ENCODE assay signal across 8 mouse cellular contexts in the genomic region with DNA sequence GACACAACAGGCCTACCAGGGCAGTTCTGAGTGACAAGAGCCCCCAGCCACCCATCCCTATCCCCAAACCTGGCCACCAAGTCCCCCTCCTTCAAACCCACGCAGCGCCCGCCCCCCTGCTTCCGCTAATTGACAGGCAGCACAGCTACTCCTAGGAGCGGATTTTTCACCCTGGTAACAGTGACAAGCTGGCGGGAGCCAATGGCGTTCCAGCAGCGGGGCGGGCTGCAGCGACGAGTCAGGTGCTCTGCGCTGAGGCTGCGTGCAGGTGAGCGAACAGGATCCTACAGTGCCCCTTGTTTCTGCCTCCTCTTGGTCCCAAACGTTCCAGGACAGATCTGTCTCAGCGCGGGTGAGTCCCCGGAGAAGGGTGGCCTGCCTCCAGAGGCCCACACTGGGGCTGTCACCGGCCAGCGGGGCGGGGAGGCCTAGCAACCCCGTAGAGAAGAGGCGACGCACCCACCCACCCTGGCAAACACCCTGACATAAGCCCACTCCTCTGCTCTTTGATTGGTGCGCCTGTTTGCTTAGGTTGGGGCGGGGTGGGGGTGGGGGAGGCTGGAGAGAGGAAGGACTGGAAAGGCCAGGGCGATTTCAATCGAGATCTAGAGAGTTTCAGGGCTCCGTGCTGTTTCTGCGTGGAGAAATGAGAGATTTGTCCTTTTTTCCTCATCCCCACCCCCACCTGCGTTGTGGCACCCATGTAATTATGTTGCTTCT. TPM values are rescaled to one million over a fixed set of nuclear protein-coding genes. Genes with fewer than 3 reads are reported as not detected.
DNase-seq lines count a peak whose midpoint lies in the region; ATAC-seq lines count a peak whose summit lies in the region.

A gene (plus strand): TSS at position 183 of the 720 bp plus-strand sequence.

- peak within 1 kb of the TSS; percentile 87 for H3K9ac ChIP-seq in intestine, embryonic 16.5 days (ENCODE audit: low read depth, low read length)

- peak; percentile 82 for DNase-seq in adrenal gland, adult 8-10 months
- DNase-seq in embryo, embryonic 9.5 days (ENCODE audit: extremely low spot score) = peak; percentile 68
- DNase-seq in gastrocnemius, postnatal 4 days (ENCODE audit: low spot score in 2 of 2) = peak; percentile 36 to 55
- DNase-seq in left cerebral cortex, postnatal 25 days (ENCODE audit: low spot score in 2 of 2) = peak; percentile 92 to 96
- DNase-seq in midbrain, embryonic 10.5 days (ENCODE audit: low spot score) = peak; percentile 75
- peak; percentile 86 for DNase-seq in right cerebral cortex, postnatal 4 days
- peak; percentile 83 for DNase-seq in yolk sac, embryonic 10.5 days (ENCODE audit: low spot score)

- peak within 1 kb of the TSS; percentile 93 for H3K4me2 ChIP-seq in intestine, embryonic 16.5 days (ENCODE audit: low read depth, low read length)

- intact Hi-C loops in left cerebral cortex, postnatal 25 days (cut with DNase I) = loop anchor here (5.0 kb wide), 1 partner anchor 179 kb away; no protein-coding TSS in a partner anchor

- H3K27me3 ChIP-seq in intestine, embryonic 16.5 days (replicated peaks; ENCODE audit: control insufficient read depth, insufficient read depth, low read length) = no peaks in the 10 kb centered on the region
- H3K27me3 ChIP-seq in midbrain, embryonic 10.5 days (ENCODE audit: low read depth, poor library complexity, severe bottlenecking) = 0 out of 2 replicates have a peak, but pooled peaks cover 12% of the 10 kb centered on the region

- peak within 1 kb of the TSS; percentile 89 for H3K27ac ChIP-seq in intestine, embryonic 16.5 days (ENCODE audit: low read length)
- H3K27ac ChIP-seq in midbrain, embryonic 10.5 days (replicated peaks) = peak within 1 kb of the TSS; percentile 78

- no peaks in the 10 kb centered on the region for H3K9me3 ChIP-seq in intestine, embryonic 16.5 days (ENCODE audit: control insufficient read depth, low read length)
- H3K9me3 ChIP-seq in midbrain, embryonic 10.5 days (replicated peaks) = no peaks in the 10 kb centered on the region

- peaks cover 10% of the 10 kb centered on the region; the same call in 1 of the 2 replicates for H3K4me1 ChIP-seq in intestine, embryonic 16.5 days (ENCODE audit: control insufficient read depth, insufficient read depth, low read length)
- peaks cover 15% of the 10 kb centered on the region for H3K4me1 ChIP-seq in midbrain, embryonic 10.5 days

- H3K36me3 ChIP-seq in intestine, embryonic 16.5 days (ENCODE audit: control insufficient read depth, insufficient read depth, low read length) = no peaks in the 10 kb centered on the region
- H3K36me3 ChIP-seq in midbrain, embryonic 10.5 days = no peaks in the 10 kb centered on the region; the same call in 1 of the 2 replicates

- ATAC-seq in intestine, embryonic 16.5 days = peak; percentile 97

- WGBS in intestine, embryonic 16.5 days = under 1% methylated on average over 31 of the region's 31 CpGs
- WGBS in midbrain, embryonic 10.5 days = under 1% methylated on average over 31 of the region's 31 CpGs

- H3K4me3 ChIP-seq in intestine, embryonic 16.5 days (ENCODE audit: low read length) = peak within 1 kb of the TSS; percentile 64
- peak within 1 kb of the TSS; percentile 75 for H3K4me3 ChIP-seq in midbrain, embryonic 10.5 days

RNA-seq across cellular contexts. Expression of the gene that starts here (rescaled TPM):
- total RNA-seq in adrenal gland, adult 8-10 months (2022) = 100 to 1,000 TPM in 1 of 4 experiments, 10 to 100 TPM in 3; 57.2 to 102 (median 78.0) TPM
- total RNA-seq in gastrocnemius, postnatal 4 days (2021) = 1 to 10 TPM; 6.1 to 7.3 TPM
- 52.4 and 60.0 TPM in 2 replicates for polyA plus RNA-seq in intestine, embryonic 16.5 days (2015; fragmentation: Nextera tagmentation; extraction: Ambion mirVana)
- 100 to 1,000 TPM; 178 to 182 TPM for total RNA-seq in left cerebral cortex, postnatal 25 days (2021)
- 7.0 and 13.0 TPM in 2 replicates for polyA plus RNA-seq in midbrain, embryonic 10.5 days (2016; fragmentation: Nextera tagmentation; extraction: Ambion mirVana)

Comparison
In these comparisons a context has a peak if more than half of its experiments do, and no peak if none do; other contexts are left out.
1. Peak in every context shown above with its lines: DNase-seq, ATAC-seq, H3K4me3 ChIP-seq and H3K27ac ChIP-seq.
2. RNA of the gene that starts here (total RNA-seq): 178 to 182 TPM in left cerebral cortex, postnatal 25 days and 57.2 to 102 TPM in adrenal gland, adult 8-10 months; 6.1 to 7.3 TPM in gastrocnemius, postnatal 4 days; every median in the first group is over 4 times any median in the second.